Mouse (Mus musculus): ENCODE measurements around the gene Prkd1. TPM values are rescaled to one million over a fixed set of nuclear protein-coding genes. Genes with fewer than 3 reads are reported as not detected.

Gene Prkd1
- polyA plus RNA-seq, 1 experiment from 2014 or later, result 2.5 TPM

GRCm38 (mm10) chr12:50540793-50541192 is 108.1 kb downstream of the Prkd1 start:
- ATAC-seq (ENCODE audit: low FRiP score), result no peak
- Histone ChIP-seq H3K4me3 (replicated peaks; ENCODE audit: low read length) (no peak overlapping the region), H3K4me1 (replicated peaks; ENCODE audit: control insufficient read depth, insufficient read depth, low read length) (no peaks in the 10 kb centered on the region; the same call in 1 of the 2 replicates), H3K27ac (no peak overlapping the region), H3K9me3 (ENCODE audit: control insufficient read depth, low read length) (no peaks in the 10 kb centered on the region), H3K4me2 (replicated peaks) (no peak overlapping the region), H3K36me3 (replicated peaks; ENCODE audit: control insufficient read depth, insufficient read depth) (no peaks in the 10 kb centered on the region), H3K9ac (no peak overlapping the region), H3K27me3 (ENCODE audit: control insufficient read depth, insufficient read depth, low read length) (no peaks in the 10 kb centered on the region)
- 86% methylated on average over 5 of the region's 5 CpGs for WGBS
- no peak for DNase-seq (ENCODE audit: low spot score)

GRCm38 (mm10) chr12:50538296-50538965 is 110.5 kb downstream of the Prkd1 start:
- no peak overlapping the region for H3K27ac ChIP-seq
- DNase-seq (ENCODE audit: low spot score), result no peak

GRCm38 (mm10) chr12:50537761-50538160 is 111.1 kb downstream of the Prkd1 start:
- Histone ChIP-seq H3K36me3 (replicated peaks; ENCODE audit: control insufficient read depth, insufficient read depth) (no peaks in the 10 kb centered on the region), H3K27me3 (ENCODE audit: control insufficient read depth, insufficient read depth, low read length) (no peaks in the 10 kb centered on the region), H3K27ac (no peak overlapping the region), H3K4me2 (replicated peaks) (no peak overlapping the region), H3K4me1 (replicated peaks; ENCODE audit: control insufficient read depth, insufficient read depth, low read length) (no peaks in the 10 kb centered on the region), H3K4me3 (replicated peaks; ENCODE audit: low read length) (no peak overlapping the region), H3K9me3 (ENCODE audit: control insufficient read depth, low read length) (no peaks in the 10 kb centered on the region), H3K9ac (no peak overlapping the region)
- no peak for ATAC-seq (ENCODE audit: low FRiP score)
- no peak for DNase-seq (ENCODE audit: low spot score)
- 74% methylated on average over 2 of the region's 2 CpGs for WGBS

More at GRCm38 (mm10) chr12:50538296-50538965, 110.5 kb downstream of the Prkd1 start:
- no peaks in the 10 kb centered on the region for H3K4me1 ChIP-seq (replicated peaks; ENCODE audit: control insufficient read depth, insufficient read depth, low read length)
- no peaks in the 10 kb centered on the region for H3K36me3 ChIP-seq (replicated peaks; ENCODE audit: control insufficient read depth, insufficient read depth)
- 71% methylated on average over 3 of the region's 3 CpGs for WGBS
- H3K9me3 ChIP-seq (ENCODE audit: control insufficient read depth, low read length), result no peaks in the 10 kb centered on the region
- H3K4me3 ChIP-seq (replicated peaks; ENCODE audit: low read length), result no peak overlapping the region
- H3K4me2 ChIP-seq (replicated peaks), result no peak overlapping the region
- peak; percentile 59; the same call in 1 of the 2 replicates for ATAC-seq (ENCODE audit: low FRiP score)
- no peaks in the 10 kb centered on the region for H3K27me3 ChIP-seq (ENCODE audit: control insufficient read depth, insufficient read depth, low read length)
- no peak overlapping the region for H3K9ac ChIP-seq

GRCm38 (mm10) chr12:50537006-50537405 is 111.9 kb downstream of the Prkd1 start:
- no peaks in the 10 kb centered on the region for H3K9me3 ChIP-seq (ENCODE audit: control insufficient read depth, low read length)
- no peak overlapping the region for H3K9ac ChIP-seq
- no peak overlapping the region for H3K4me2 ChIP-seq (replicated peaks)
- DNase-seq (ENCODE audit: low spot score) (no peak), ATAC-seq (ENCODE audit: low FRiP score) (no peak)
- H3K27ac ChIP-seq, result no peak overlapping the region
- no peak overlapping the region for H3K4me3 ChIP-seq (replicated peaks; ENCODE audit: low read length)
- H3K27me3 ChIP-seq (ENCODE audit: control insufficient read depth, insufficient read depth, low read length), result no peaks in the 10 kb centered on the region
- H3K4me1 ChIP-seq (replicated peaks; ENCODE audit: control insufficient read depth, insufficient read depth, low read length), result no peaks in the 10 kb centered on the region
- 65% methylated on average over 1 of the region's 1 CpGs for WGBS
- H3K36me3 ChIP-seq (replicated peaks; ENCODE audit: control insufficient read depth, insufficient read depth), result no peaks in the 10 kb centered on the region

GRCm38 (mm10) chr12:50528633-50529032 is 120.3 kb downstream of the Prkd1 start:
- H3K9ac ChIP-seq, result no peak overlapping the region
- no peaks in the 10 kb centered on the region for H3K27me3 ChIP-seq (ENCODE audit: control insufficient read depth, insufficient read depth, low read length)
- H3K9me3 ChIP-seq (ENCODE audit: control insufficient read depth, low read length), result no peaks in the 10 kb centered on the region
- no peak overlapping the region for H3K27ac ChIP-seq
- ATAC-seq (ENCODE audit: low FRiP score) (no peak), DNase-seq (ENCODE audit: low spot score) (no peak)
- H3K4me2 ChIP-seq (replicated peaks), result no peak overlapping the region
- H3K4me1 ChIP-seq (replicated peaks; ENCODE audit: control insufficient read depth, insufficient read depth, low read length), result no peaks in the 10 kb centered on the region
- WGBS, result 94% methylated on average over 1 of the region's 1 CpGs
- no peaks in the 10 kb centered on the region for H3K36me3 ChIP-seq (replicated peaks; ENCODE audit: control insufficient read depth, insufficient read depth)
- no peak overlapping the region for H3K4me3 ChIP-seq (replicated peaks; ENCODE audit: low read length)

- Histone ChIP-seq H3K4me3 (replicated peaks; ENCODE audit: low read length) (no peak overlapping the region), H3K27ac (no peak overlapping the region), H3K4me1 (replicated peaks; ENCODE audit: control insufficient read depth, insufficient read depth, low read length) (no peaks in the 10 kb centered on the region), H3K9me3 (ENCODE audit: control insufficient read depth, low read length) (no peaks in the 10 kb centered on the region), H3K27me3 (ENCODE audit: control insufficient read depth, insufficient read depth, low read length) (no peaks in the 10 kb centered on the region), H3K9ac (no peak overlapping the region), H3K36me3 (replicated peaks; ENCODE audit: control insufficient read depth, insufficient read depth) (no peaks in the 10 kb centered on the region), H3K4me2 (replicated peaks) (no peak overlapping the region)
- DNase-seq (ENCODE audit: low spot score), result no peak
- 86% methylated on average over 2 of the region's 2 CpGs for WGBS
- ATAC-seq (ENCODE audit: low FRiP score), result no peak
Observed at GRCm38 (mm10) chr12:50524061-50524460, 124.8 kb downstream of the Prkd1 start.

- H3K4me1 ChIP-seq (replicated peaks; ENCODE audit: control insufficient read depth, insufficient read depth, low read length), result no peaks in the 10 kb centered on the region
- 68% methylated on average over 2 of the region's 2 CpGs for WGBS
- no peak overlapping the region for H3K9ac ChIP-seq
- DNase-seq (ENCODE audit: low spot score) (no peak), ATAC-seq (ENCODE audit: low FRiP score) (no peak)
- no peak overlapping the region for H3K4me2 ChIP-seq (replicated peaks)
- no peak overlapping the region for H3K27ac ChIP-seq
- no peak overlapping the region for H3K4me3 ChIP-seq (replicated peaks; ENCODE audit: low read length)
- no peaks in the 10 kb centered on the region for H3K36me3 ChIP-seq (replicated peaks; ENCODE audit: control insufficient read depth, insufficient read depth)
- H3K27me3 ChIP-seq (ENCODE audit: control insufficient read depth, insufficient read depth, low read length), result no peaks in the 10 kb centered on the region
- no peaks in the 10 kb centered on the region for H3K9me3 ChIP-seq (ENCODE audit: control insufficient read depth, low read length)
Observed at GRCm38 (mm10) chr12:50514526-50514925, 134.4 kb downstream of the Prkd1 start.

GRCm38 (mm10) chr12:50511486-50512225 is 137.2 kb downstream of the Prkd1 start:
- H3K4me1 ChIP-seq (replicated peaks; ENCODE audit: control insufficient read depth, insufficient read depth, low read length), result no peaks in the 10 kb centered on the region
- no peak for ATAC-seq (ENCODE audit: low FRiP score)
- H3K4me3 ChIP-seq (replicated peaks; ENCODE audit: low read length), result no peak overlapping the region
- WGBS, result 91% methylated on average over 4 of the region's 4 CpGs
- no peak for DNase-seq (ENCODE audit: low spot score)
- H3K27me3 ChIP-seq (ENCODE audit: control insufficient read depth, insufficient read depth, low read length), result no peaks in the 10 kb centered on the region
- no peak overlapping the region for H3K4me2 ChIP-seq (replicated peaks)
- H3K9ac ChIP-seq, result no peak overlapping the region
- no peak overlapping the region for H3K27ac ChIP-seq
- no peaks in the 10 kb centered on the region for H3K36me3 ChIP-seq (replicated peaks; ENCODE audit: control insufficient read depth, insufficient read depth)
- H3K9me3 ChIP-seq (ENCODE audit: control insufficient read depth, low read length), result no peaks in the 10 kb centered on the region

- ATAC-seq (ENCODE audit: low FRiP score), result no peak
Observed at GRCm38 (mm10) chr12:50508762-50509161, 140.1 kb downstream of the Prkd1 start.

More at GRCm38 (mm10) chr12:50508762-50509161, 140.1 kb downstream of the Prkd1 start:
- Histone ChIP-seq H3K4me3 (replicated peaks; ENCODE audit: low read length) (no peak overlapping the region), H3K27me3 (ENCODE audit: control insufficient read depth, insufficient read depth, low read length) (no peaks in the 10 kb centered on the region), H3K36me3 (replicated peaks; ENCODE audit: control insufficient read depth, insufficient read depth) (no peaks in the 10 kb centered on the region), H3K4me1 (replicated peaks; ENCODE audit: control insufficient read depth, insufficient read depth, low read length) (no peaks in the 10 kb centered on the region), H3K9me3 (ENCODE audit: control insufficient read depth, low read length) (no peaks in the 10 kb centered on the region), H3K9ac (no peak overlapping the region), H3K4me2 (replicated peaks) (no peak overlapping the region), H3K27ac (no peak overlapping the region)
- no peak for DNase-seq (ENCODE audit: low spot score)
- whole genome bisulfite sequencing, result 86% methylated on average over 2 of the region's 2 CpGs
